Mouse (Mus musculus) ES-Bruce4 (cell line): ENCODE measurements at regions not wholly inside any gene's neighbourhood (a gene's known extent, or its start where the extent isn't known, plus 50 kb on each side); places are given as distances from the start of the nearest gene placed in this dataset.

ENCODE experiments used
- CTCF ChIP-seq: IDR thresholded peaks from one replicate; pipeline ENCODE4 v1.8.1; 2011; ENCODE audit warnings: low read depth, low read length
- EP300 ChIP-seq: IDR thresholded peaks from 2 replicates; pipeline ENCODE4 v1.6.1; 2011; ENCODE audit warnings: low read depth, low read length; ENCODE audit not compliant: insufficient read depth

DNA sequence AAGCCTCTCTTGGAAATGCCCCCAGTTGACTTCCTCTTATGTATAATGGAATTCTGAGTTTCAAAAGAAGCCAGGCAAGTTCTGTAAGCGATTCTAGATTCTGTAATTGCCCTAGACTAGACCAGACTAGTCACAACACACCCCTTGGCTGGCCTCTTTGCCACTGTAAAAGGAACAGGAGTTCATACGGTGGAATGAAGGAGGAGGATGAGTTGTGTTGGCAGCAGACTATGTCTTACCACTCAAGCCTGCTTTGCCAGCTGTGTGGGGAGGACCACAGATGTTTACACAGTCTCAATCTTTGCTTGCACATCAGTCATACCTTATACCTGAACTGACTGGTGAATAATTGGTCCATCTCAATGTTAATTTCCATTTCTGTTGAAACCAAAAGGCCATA lies 85.1 kb downstream of the Elovl4 start:
- TF ChIP-seq EP300 = no peak
- TF ChIP-seq CTCF = no peak
